Mouse (Mus musculus) midbrain, embryonic 12.5 days (tissue): ENCODE results near the gene Syn2. TPM values are rescaled to one million over a fixed set of nuclear protein-coding genes. Genes with fewer than 3 reads are reported as not detected.

Source experiments
- ATAC-seq: fragments of 200-750 bp; cut with Nextera tagmentation; 2 replicates; pipeline ENCODE4 v1.8.0; 2017; ENCODE audit warnings: low read depth, moderate TSS enrichment, moderate library complexity; ENCODE audit not compliant: low FRiP score
- H3K27ac ChIP-seq: fragments of 300-500 bp; sonication (generic); replicated peaks from 2 replicates; pipeline ENCODE4 v1.5.1; 2016; ENCODE audit warnings: mild to moderate bottlenecking
- H3K27me3 ChIP-seq: fragments of 300-500 bp; sonication (generic); 2 replicates; pipeline ENCODE4 v1.6.1; 2016; ENCODE audit warnings: mild to moderate bottlenecking
- H3K36me3 ChIP-seq: fragments of 300-500 bp; sonication (generic); 2 replicates; pipeline ENCODE4 v1.6.1; 2016
- H3K4me1 ChIP-seq: fragments of 300-500 bp; sonication (generic); 2 replicates; pipeline ENCODE4 v1.6.1; 2016
- H3K4me2 ChIP-seq: fragments of 300-500 bp; sonication (generic); replicated peaks from 2 replicates; pipeline ENCODE4 v1.6.1; 2016; ENCODE audit warnings: mild to moderate bottlenecking, moderate library complexity
- H3K4me3 ChIP-seq: fragments of 300-500 bp; sonication (generic); 2 replicates; pipeline ENCODE4 v1.5.1; 2016; ENCODE audit warnings: mild to moderate bottlenecking
- H3K9ac ChIP-seq: fragments of 300-500 bp; sonication (generic); replicated peaks from 2 replicates; pipeline ENCODE4 v1.6.1; 2016; ENCODE audit warnings: mild to moderate bottlenecking, moderate library complexity
- H3K9me3 ChIP-seq: fragments of 300-500 bp; sonication (generic); 2 replicates; pipeline ENCODE4 v1.6.1; 2016; ENCODE audit warnings: mild to moderate bottlenecking
- WGBS: fragments of 180-500 bp; shearing (Covaris S2); methylation state at CpG from one replicate; pipeline ENCODE4 v1.1.7; 2016; 5-methylcytosine and 5-hydroxymethylcytosine counted together
- polyA plus RNA-seq: library from polyadenylated mRNA; unstranded; fragments of >200 nt; fragmentation: Nextera tagmentation; extraction: Ambion mirVana; gene quantifications from 2 replicates; pipeline ENCODE4 v1.2.1, GENCODE M21; 2016

Syn2 gene
- polyA plus RNA-seq, 1 experiment from 2014 or later, result 6.6 TPM

DNA sequence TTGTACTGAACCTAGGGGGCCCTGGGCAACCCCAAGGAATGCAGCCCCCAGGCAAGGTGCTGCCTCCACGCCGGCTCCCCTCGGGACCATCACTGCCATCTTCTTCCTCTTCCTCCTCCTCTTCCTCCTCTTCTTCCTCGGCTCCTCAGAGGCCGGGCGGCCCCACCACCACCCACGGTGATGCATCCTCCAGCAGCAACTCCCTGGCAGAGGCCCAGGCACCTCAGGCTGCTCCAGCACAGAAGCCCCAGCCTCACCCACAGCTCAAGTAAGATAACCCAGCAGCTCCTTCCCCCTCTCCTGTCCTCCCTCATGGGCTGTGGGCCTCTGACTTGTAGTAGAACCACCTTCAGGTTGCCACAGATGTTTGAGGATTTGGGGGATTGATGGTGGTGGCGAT, 143.4 kb downstream of the Syn2 start:
- no peak for ATAC-seq
- H3K4me2 ChIP-seq, result no peak overlapping the region
- no peaks in the 10 kb centered on the region for H3K9me3 ChIP-seq
- H3K27me3 ChIP-seq, result no peaks in the 10 kb centered on the region
- no peak overlapping the region for H3K4me3 ChIP-seq
- H3K27ac ChIP-seq, result no peak overlapping the region
- H3K9ac ChIP-seq, result no peak overlapping the region
- H3K36me3 ChIP-seq, result no peaks in the 10 kb centered on the region
- 88% methylated on average over 8 of the region's 8 CpGs for WGBS
- no peaks in the 10 kb centered on the region for H3K4me1 ChIP-seq

DNA sequence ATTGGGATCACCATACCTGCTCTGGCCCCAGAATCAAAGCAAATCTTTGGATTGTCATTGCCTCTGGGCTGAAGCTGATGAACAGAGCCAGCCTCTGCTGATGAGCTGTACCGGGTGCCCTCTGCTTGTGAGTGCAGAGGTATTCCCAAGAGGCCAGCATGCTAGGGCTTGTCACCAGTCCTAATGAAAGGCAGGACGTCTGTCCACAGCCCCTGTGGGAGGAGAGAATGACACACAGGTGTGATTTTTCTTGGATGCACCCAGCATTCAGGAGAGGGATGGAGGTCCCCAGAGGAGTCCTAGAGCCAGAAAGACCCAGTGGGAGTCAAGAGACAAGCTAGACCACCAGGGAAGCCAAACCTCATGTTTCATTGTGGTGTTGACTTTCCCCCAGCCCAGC, 144.9 kb downstream of the Syn2 start:
- Histone ChIP-seq H3K4me2 (no peak overlapping the region), H3K36me3 (no peaks in the 10 kb centered on the region), H3K9me3 (no peaks in the 10 kb centered on the region), H3K9ac (no peak overlapping the region), H3K27ac (no peak overlapping the region), H3K4me1 (no peaks in the 10 kb centered on the region), H3K27me3 (no peaks in the 10 kb centered on the region), H3K4me3 (no peak overlapping the region)
- 80% methylated on average over 2 of the region's 2 CpGs for WGBS
- ATAC-seq, result no peak

DNA sequence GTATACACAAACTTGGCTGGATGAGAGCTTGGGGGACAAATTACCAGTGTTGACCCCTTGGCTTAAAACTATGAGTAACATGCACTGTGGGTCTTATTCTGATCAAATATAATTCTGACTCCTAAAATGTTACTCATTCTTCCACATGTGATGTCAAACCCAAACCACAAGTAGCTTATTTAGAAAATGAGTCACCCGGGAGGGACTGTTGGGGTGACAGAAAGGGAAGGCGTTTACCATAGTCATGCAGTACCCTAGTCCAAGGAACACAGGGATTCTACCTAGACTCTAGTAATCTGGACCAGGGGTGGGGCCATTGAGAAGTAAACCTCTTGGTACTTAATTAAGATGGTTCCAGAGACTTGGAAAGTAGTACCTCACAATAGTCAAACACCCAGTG, 149.5 kb downstream of the Syn2 start:
- H3K36me3 ChIP-seq, result no peaks in the 10 kb centered on the region
- no peaks in the 10 kb centered on the region for H3K9me3 ChIP-seq
- no peak overlapping the region for H3K4me2 ChIP-seq
- ATAC-seq, result no peak
- 92% methylated on average over 2 of the region's 2 CpGs for WGBS
- H3K27me3 ChIP-seq, result no peaks in the 10 kb centered on the region
- no peak overlapping the region for H3K4me3 ChIP-seq
- H3K4me1 ChIP-seq, result no peaks in the 10 kb centered on the region
- H3K27ac ChIP-seq, result no peak overlapping the region
- H3K9ac ChIP-seq, result no peak overlapping the region

- Histone ChIP-seq H3K9ac (no peak overlapping the region), H3K27ac (no peak overlapping the region), H3K27me3 (no peaks in the 10 kb centered on the region), H3K9me3 (no peaks in the 10 kb centered on the region), H3K36me3 (no peaks in the 10 kb centered on the region), H3K4me1 (no peaks in the 10 kb centered on the region), H3K4me3 (no peak overlapping the region), H3K4me2 (no peak overlapping the region)
- ATAC-seq, result no peak
- WGBS, result 87% methylated on average over 6 of the region's 6 CpGs
Observed at GRCm38 (mm10) chr6:115286441-115286840, 151.7 kb downstream of the Syn2 start.

- Histone ChIP-seq H3K9ac (no peak overlapping the region), H3K9me3 (no peaks in the 10 kb centered on the region), H3K4me1 (no peaks in the 10 kb centered on the region), H3K27ac (no peak overlapping the region), H3K27me3 (no peaks in the 10 kb centered on the region), H3K4me2 (no peak overlapping the region), H3K4me3 (no peak overlapping the region), H3K36me3 (no peaks in the 10 kb centered on the region)
- WGBS, result 83% methylated on average over 3 of the region's 3 CpGs
- no peak for ATAC-seq
Observed at GRCm38 (mm10) chr6:115288223-115288622, 153.5 kb downstream of the Syn2 start.

GRCm38 (mm10) chr6:115290561-115290960, 155.9 kb downstream of the Syn2 start:
- H3K9me3 ChIP-seq, result no peaks in the 10 kb centered on the region
- no peaks in the 10 kb centered on the region for H3K27me3 ChIP-seq
- 69% methylated on average over 5 of the region's 5 CpGs for WGBS
- no peak for ATAC-seq
- H3K4me2 ChIP-seq, result no peak overlapping the region
- no peaks in the 10 kb centered on the region for H3K4me1 ChIP-seq
- no peak overlapping the region for H3K27ac ChIP-seq
- no peaks in the 10 kb centered on the region for H3K36me3 ChIP-seq
- no peak overlapping the region for H3K9ac ChIP-seq
- H3K4me3 ChIP-seq, result no peak overlapping the region

- ATAC-seq, result no peak
- H3K4me2 ChIP-seq, result no peak overlapping the region
- H3K4me1 ChIP-seq, result no peaks in the 10 kb centered on the region
- H3K9me3 ChIP-seq, result no peaks in the 10 kb centered on the region
- no peak overlapping the region for H3K9ac ChIP-seq
- no peak overlapping the region for H3K27ac ChIP-seq
- H3K27me3 ChIP-seq, result no peaks in the 10 kb centered on the region
- WGBS, result 91% methylated on average over 2 of the region's 2 CpGs
- H3K4me3 ChIP-seq, result no peak overlapping the region
- H3K36me3 ChIP-seq, result no peaks in the 10 kb centered on the region
Observed at GRCm38 (mm10) chr6:115291068-115291467, 156.4 kb downstream of the Syn2 start.

GRCm38 (mm10) chr6:115291823-115292222, 157.1 kb downstream of the Syn2 start:
- Histone ChIP-seq H3K9me3 (no peaks in the 10 kb centered on the region), H3K9ac (no peak overlapping the region), H3K27ac (no peak overlapping the region), H3K36me3 (no peaks in the 10 kb centered on the region), H3K4me3 (no peak overlapping the region), H3K27me3 (no peaks in the 10 kb centered on the region), H3K4me2 (no peak overlapping the region), H3K4me1 (no peaks in the 10 kb centered on the region)
- ATAC-seq, result no peak
- 93% methylated on average over 6 of the region's 6 CpGs for WGBS

DNA sequence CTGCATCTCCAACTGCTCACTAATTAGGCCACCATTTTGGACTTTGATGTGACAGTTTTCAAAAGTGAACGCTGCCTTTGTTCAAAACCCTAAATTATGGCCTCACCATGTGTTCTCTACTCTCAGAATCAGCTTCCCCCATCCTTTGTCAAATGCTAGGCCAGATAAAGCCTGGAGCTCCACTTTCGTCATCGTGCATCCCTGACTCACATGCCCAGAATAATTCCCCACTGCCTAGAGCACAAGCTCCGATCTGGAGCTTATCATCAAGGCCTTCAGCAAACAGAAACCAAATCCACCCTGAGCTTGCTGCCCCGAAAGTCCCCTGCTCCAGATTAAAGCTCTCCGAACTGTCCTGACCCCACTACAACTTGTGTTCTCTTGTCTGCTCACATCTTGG, 157.9 kb downstream of the Syn2 start:
- ATAC-seq, result no peak
- whole genome bisulfite sequencing, result 71% methylated on average over 6 of the region's 6 CpGs
- H3K27ac ChIP-seq, result no peak overlapping the region

GRCm38 (mm10) chr6:115293877-115294276, 159.2 kb downstream of the Syn2 start:
- WGBS, result 81% methylated on average over 2 of the region's 2 CpGs
- no peak for ATAC-seq
- no peaks in the 10 kb centered on the region for H3K9me3 ChIP-seq
- H3K4me1 ChIP-seq, result no peaks in the 10 kb centered on the region
- no peak overlapping the region for H3K4me2 ChIP-seq
- no peak overlapping the region for H3K4me3 ChIP-seq
- H3K27ac ChIP-seq, result no peak overlapping the region
- no peaks in the 10 kb centered on the region for H3K27me3 ChIP-seq
- no peaks in the 10 kb centered on the region for H3K36me3 ChIP-seq
- no peak overlapping the region for H3K9ac ChIP-seq

More for the DNA sequence above, 157.9 kb downstream of the Syn2 start:
- no peak overlapping the region for H3K4me3 ChIP-seq
- H3K36me3 ChIP-seq, result no peaks in the 10 kb centered on the region
- no peaks in the 10 kb centered on the region for H3K9me3 ChIP-seq
- no peaks in the 10 kb centered on the region for H3K4me1 ChIP-seq
- no peak overlapping the region for H3K9ac ChIP-seq
- H3K4me2 ChIP-seq, result no peak overlapping the region
- no peaks in the 10 kb centered on the region for H3K27me3 ChIP-seq

- 76% methylated on average over 2 of the region's 2 CpGs for WGBS
- Histone ChIP-seq H3K4me3 (no peak overlapping the region), H3K4me1 (no peaks in the 10 kb centered on the region), H3K27ac (no peak overlapping the region), H3K9me3 (no peaks in the 10 kb centered on the region), H3K36me3 (no peaks in the 10 kb centered on the region), H3K9ac (no peak overlapping the region), H3K4me2 (no peak overlapping the region), H3K27me3 (no peaks in the 10 kb centered on the region)
- no peak for ATAC-seq
Observed at GRCm38 (mm10) chr6:115307134-115307533, 172.4 kb downstream of the Syn2 start.

DNA sequence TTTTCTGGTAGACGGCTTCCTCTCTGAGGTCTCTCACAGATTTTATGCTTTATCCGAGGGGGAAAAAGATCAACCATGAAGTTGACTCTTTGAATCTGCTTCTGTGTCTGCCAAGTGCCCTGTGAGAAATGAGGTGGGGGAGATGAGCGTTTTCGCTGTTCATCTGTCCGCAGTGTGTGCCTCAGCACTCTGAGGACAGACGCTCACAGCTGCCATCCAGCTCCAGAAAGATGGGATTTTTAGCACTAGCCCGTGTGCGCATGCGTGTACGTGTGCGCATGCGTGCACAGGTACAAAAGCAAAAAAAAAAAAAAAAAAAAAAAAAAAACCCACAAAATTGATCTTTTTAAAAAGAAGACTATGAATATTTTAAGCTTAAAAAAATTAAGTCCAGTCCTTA, 178.1 kb downstream of the Syn2 start:
- no peaks in the 10 kb centered on the region for H3K36me3 ChIP-seq
- H3K4me2 ChIP-seq, result 0 out of 2 replicates have a peak overlapping the region, but pooled peaks have one; percentile 21
- H3K9me3 ChIP-seq, result no peaks in the 10 kb centered on the region
- WGBS, result 63% methylated on average over 12 of the region's 12 CpGs
- H3K27ac ChIP-seq, result no peak overlapping the region
- ATAC-seq, result no peak
- no peaks in the 10 kb centered on the region for H3K27me3 ChIP-seq
- H3K4me1 ChIP-seq, result peaks cover 4% of the 10 kb centered on the region; the same call in 1 of the 2 replicates
- no peak overlapping the region for H3K9ac ChIP-seq
- peak overlapping the region; percentile 2; the same call in 1 of the 2 replicates for H3K4me3 ChIP-seq

DNA sequence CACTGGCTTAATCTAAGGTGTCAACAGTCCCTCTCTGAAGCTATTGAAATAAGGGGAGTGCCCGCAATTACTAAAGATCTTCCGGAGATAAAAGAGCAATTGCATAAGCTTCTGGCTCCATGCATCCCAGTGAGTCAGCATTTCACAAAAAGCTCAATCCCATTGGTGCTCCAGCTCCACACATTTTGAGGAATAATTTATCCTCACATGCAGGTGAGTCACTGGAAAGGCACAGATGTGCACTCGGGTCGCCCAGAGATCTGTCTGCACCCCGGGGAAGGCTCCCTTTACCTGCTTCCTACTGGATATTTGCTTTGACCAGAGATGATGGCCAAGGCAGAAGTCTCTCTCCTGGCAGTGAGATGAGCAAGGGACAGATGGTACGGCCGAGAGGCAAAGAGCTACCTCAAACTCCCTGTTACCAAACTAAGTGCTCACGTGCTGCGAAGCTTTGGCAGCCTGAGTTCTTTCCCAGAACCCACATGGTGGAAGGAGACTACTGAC, 178.6 kb downstream of the Syn2 start:
- Histone ChIP-seq H3K27ac (no peak overlapping the region), H3K4me2 (no peak overlapping the region), H3K9ac (no peak overlapping the region), H3K4me3 (no peak overlapping the region), H3K4me1 (peaks cover 4% of the 10 kb centered on the region; the same call in 1 of the 2 replicates), H3K9me3 (no peaks in the 10 kb centered on the region), H3K27me3 (no peaks in the 10 kb centered on the region), H3K36me3 (no peaks in the 10 kb centered on the region)
- WGBS, result 77% methylated on average over 9 of the region's 9 CpGs
- ATAC-seq, result no peak
